Mouse (Mus musculus) gastrocnemius, adult 2 months (tissue): ENCODE results near the gene Frmd4a. TPM values are rescaled to one million over a fixed set of nuclear protein-coding genes. Genes with fewer than 3 reads are reported as not detected.

Source experiments
- DNase-seq: peaks from one replicate; pipeline ENCODE4 v3.0.0; 2022
- H3K27ac ChIP-seq: fragments of 200-600 bp; 2 replicates; pipeline ENCODE4 v1.8.1; 2022; ENCODE audit warnings: mild to moderate bottlenecking
- H3K4me3 ChIP-seq: fragments of 200-600 bp; 2 replicates; pipeline ENCODE4 v1.8.1; 2022; ENCODE audit warnings: mild to moderate bottlenecking, moderate library complexity
- CTCF ChIP-seq: fragments of 200-600 bp; IDR thresholded peaks from 2 replicates; pipeline ENCODE4 v1.8.1; 2022; ENCODE audit warnings: antibody characterized with exemption, mild to moderate bottlenecking, moderate library complexity
- intact Hi-C: fragments of 180-260 bp; cut with DNase I; formaldehyde crosslinking; loops from one replicate; pipeline ENCODE4 v1.15.1; 2025
- total RNA-seq, 2 experiments: library from RNA; stranded (reverse); gene quantifications; 2 replicates each; pipeline ENCODE4 v1.2.3; 2021

Frmd4a gene
- total RNA-seq, 2 experiments from 2014 or later = 2.4 to 4.2 TPM

GRCm38 (mm10) chr2:4472760-4473480, 455.4 kb downstream of the Frmd4a start:
- intact Hi-C loops = no loop called here
- peak; percentile 77 for DNase-seq
- Histone ChIP-seq H3K4me3 (no peak overlapping the region), H3K27ac (peak overlapping the region; percentile 75)
- TF ChIP-seq CTCF = no peak

GRCm38 (mm10) chr2:4473866-4474538, 456.5 kb downstream of the Frmd4a start:
- no peak for TF ChIP-seq CTCF
- intact Hi-C loops = no loop called here
- DNase-seq = no peak
- peak overlapping the region; percentile 75 for H3K27ac ChIP-seq
- no peak overlapping the region for H3K4me3 ChIP-seq

- intact Hi-C loops = no loop called here
- peak; percentile 25 for TF ChIP-seq CTCF
- no peak for DNase-seq
- no peak overlapping the region for H3K4me3 ChIP-seq
- H3K27ac ChIP-seq = peak overlapping the region; percentile 75
These were observed 457.0 kb downstream of the Frmd4a start for GRCm38 (mm10) chr2:4474539-4474937.

- intact Hi-C loops = no loop called here
- no peak for DNase-seq
- Histone ChIP-seq H3K27ac (no peak overlapping the region; the same call in 1 of the 2 replicates), H3K4me3 (no peak overlapping the region)
- TF ChIP-seq CTCF = no peak
These were observed 458.5 kb downstream of the Frmd4a start for GRCm38 (mm10) chr2:4475991-4476390.

GRCm38 (mm10) chr2:4476608-4477007, 459.1 kb downstream of the Frmd4a start:
- Histone ChIP-seq H3K4me3 (no peak overlapping the region), H3K27ac (no peak overlapping the region)
- intact Hi-C loops = no loop called here
- no peak for TF ChIP-seq CTCF
- no peak for DNase-seq

GRCm38 (mm10) chr2:4477311-4477710, 459.8 kb downstream of the Frmd4a start:
- Histone ChIP-seq H3K27ac (no peak overlapping the region), H3K4me3 (no peak overlapping the region)
- TF ChIP-seq CTCF = no peak
- intact Hi-C loops = no loop called here
- no peak for DNase-seq

GRCm38 (mm10) chr2:4480180-4480579, 462.7 kb downstream of the Frmd4a start:
- intact Hi-C loops = no loop called here
- Histone ChIP-seq H3K27ac (no peak overlapping the region), H3K4me3 (no peak overlapping the region)
- DNase-seq = no peak
- TF ChIP-seq CTCF = no peak

- no peak overlapping the region for H3K27ac ChIP-seq
- DNase-seq = no peak
- no peak overlapping the region for H3K4me3 ChIP-seq
- no peak for TF ChIP-seq CTCF
- intact Hi-C loops = no loop called here
These were observed 463.6 kb downstream of the Frmd4a start for GRCm38 (mm10) chr2:4481154-4481553.

- intact Hi-C loops = no loop called here
These were observed 468.7 kb downstream of the Frmd4a start for GRCm38 (mm10) chr2:4486185-4486584.

GRCm38 (mm10) chr2:4487280-4487679, 469.8 kb downstream of the Frmd4a start:
- Histone ChIP-seq H3K4me3 (no peak overlapping the region), H3K27ac (no peak overlapping the region)
- TF ChIP-seq CTCF = no peak
- no peak for DNase-seq
- intact Hi-C loops = no loop called here

More at GRCm38 (mm10) chr2:4486185-4486584, 468.7 kb downstream of the Frmd4a start:
- no peak overlapping the region for H3K27ac ChIP-seq
- TF ChIP-seq CTCF = no peak
- no peak overlapping the region for H3K4me3 ChIP-seq
- no peak for DNase-seq

GRCm38 (mm10) chr2:4490845-4491244, 473.3 kb downstream of the Frmd4a start:
- Histone ChIP-seq H3K27ac (peak overlapping the region; percentile 1; the same call in 1 of the 2 replicates), H3K4me3 (no peak overlapping the region)
- intact Hi-C loops = loop anchor here (10.0 kb wide), 1 partner anchor 946 kb away; no protein-coding TSS in a partner anchor
- TF ChIP-seq CTCF = no peak
- DNase-seq = no peak

GRCm38 (mm10) chr2:4492485-4493481, 475.3 kb downstream of the Frmd4a start:
- peak; percentile 92 for TF ChIP-seq CTCF
- Histone ChIP-seq H3K27ac (peak overlapping the region; percentile 16; the same call in 1 of the 2 replicates), H3K4me3 (no peak overlapping the region)
- peak; percentile 80 for DNase-seq
- intact Hi-C loops = loop anchor here (1.0 to 10.0 kb wide), 4 partner anchors 176 to 948 kb away; no protein-coding TSS in a partner anchor
